ENCODE assay signal across 9 mouse cellular contexts in the genomic region with DNA sequence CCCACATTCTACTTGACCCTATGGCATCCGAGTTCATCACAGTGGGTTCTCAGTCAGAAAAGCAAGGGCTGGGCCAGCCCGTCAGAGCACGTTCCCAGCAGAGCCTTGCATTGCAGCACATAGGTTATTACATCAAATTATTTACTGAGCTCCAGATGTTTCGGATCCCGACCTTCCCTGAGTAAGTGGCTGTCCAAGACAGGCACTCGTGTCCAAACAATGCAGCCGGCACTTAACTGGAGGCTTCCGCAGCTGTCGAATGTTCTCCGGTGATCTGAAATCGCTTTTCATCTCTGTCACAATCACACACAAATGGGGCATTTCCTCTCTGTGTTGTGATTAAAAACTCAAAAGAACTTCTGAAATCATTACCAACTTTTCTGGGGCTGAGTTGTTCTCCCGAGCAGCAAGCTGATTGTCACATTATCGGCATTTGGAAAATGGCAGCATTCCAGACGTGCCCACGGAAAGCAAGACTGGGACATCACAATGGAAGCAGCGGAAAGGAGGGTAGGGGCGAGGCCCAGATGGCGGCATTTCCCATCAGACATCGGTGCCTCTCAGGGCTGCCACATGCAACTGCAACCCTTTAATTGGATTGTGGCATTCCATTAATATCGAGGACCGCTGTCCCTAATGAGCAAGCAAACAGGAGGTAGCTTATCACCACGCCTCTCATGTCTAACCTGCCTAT.
A peak's percentile ranks its signal among the peaks of the same experiment; 100 is the strongest.
DNase-seq lines count a peak whose midpoint lies in the region; ATAC-seq lines count a peak whose summit lies in the region.
"Had no signal": no experiment of that assay in that cellular context is flagged by ENCODE, and none has a peak within 500 bp of the region (broad histone marks: within the 10 kb centered on the region; RNA-seq: fewer than 3 reads in every experiment).

No protein-coding gene starts in this region.

- 76% methylated on average over 22 of the region's 22 CpGs for WGBS in midbrain, embryonic 12.5 days
- 85% methylated on average over 22 of the region's 22 CpGs for WGBS in midbrain, embryonic 11.5 days
- WGBS in stomach, embryonic 16.5 days, result 49% methylated on average over 22 of the region's 22 CpGs

- no peak overlapping the region for H3K4me2 ChIP-seq in midbrain, embryonic 12.5 days (replicated peaks)
- no peak overlapping the region for H3K4me2 ChIP-seq in midbrain, embryonic 11.5 days
- H3K4me2 ChIP-seq in stomach, embryonic 16.5 days (ENCODE audit: low read depth, low read length), result peak overlapping the region; percentile 15

- no peak overlapping the region for H3K27ac ChIP-seq in midbrain, embryonic 12.5 days (replicated peaks)
- H3K27ac ChIP-seq in midbrain, embryonic 11.5 days (ENCODE audit: low read depth, low read length), result no peak overlapping the region
- H3K27ac ChIP-seq in stomach, embryonic 16.5 days (ENCODE audit: low read length), result no peak overlapping the region; the same call in 1 of the 2 replicates

- DNase-seq in embryo, embryonic 11 days, result peak; percentile 33
- DNase-seq in embryo, embryonic 9.5 days (ENCODE audit: extremely low spot score), result no peak
- no peak for DNase-seq in midbrain, embryonic 11.5 days (ENCODE audit: low spot score, missing footprints)
- DNase-seq in layer of hippocampus, postnatal 36 days, result peak; percentile 84 to 85
- no peak for DNase-seq in urinary bladder, adult 18-20 months (ENCODE audit: low spot score in 2 of 2)
- DNase-seq: thymus, postnatal 25 days had no signal

- H3K9me3 ChIP-seq in midbrain, embryonic 12.5 days, result no peaks in the 10 kb centered on the region
- no peaks in the 10 kb centered on the region for H3K9me3 ChIP-seq in midbrain, embryonic 11.5 days (ENCODE audit: control insufficient read depth, low read length)
- no peaks in the 10 kb centered on the region for H3K9me3 ChIP-seq in stomach, embryonic 16.5 days (replicated peaks; ENCODE audit: control insufficient read depth, low read length)

- H3K4me3 ChIP-seq in midbrain, embryonic 12.5 days, result no peak overlapping the region
- no peak overlapping the region for H3K4me3 ChIP-seq in midbrain, embryonic 11.5 days (ENCODE audit: low read depth, low read length)
- H3K4me3 ChIP-seq in stomach, embryonic 16.5 days (replicated peaks; ENCODE audit: low read length), result no peak overlapping the region; the same call in 1 of the 2 replicates

- H3K36me3 ChIP-seq in midbrain, embryonic 12.5 days, result no peaks in the 10 kb centered on the region
- no peaks in the 10 kb centered on the region for H3K36me3 ChIP-seq in midbrain, embryonic 11.5 days (ENCODE audit: control insufficient read depth, insufficient read depth, low read length)
- H3K36me3 ChIP-seq in stomach, embryonic 16.5 days (ENCODE audit: control insufficient read depth, insufficient read depth, low read length), result no peaks in the 10 kb centered on the region

- ATAC-seq in midbrain, embryonic 12.5 days (ENCODE audit: low FRiP score, low read depth), result peak; percentile 41; the same call in 1 of the 2 replicates
- ATAC-seq in midbrain, embryonic 11.5 days (ENCODE audit: low FRiP score), result no peak
- 0 out of 2 replicates have a peak, but pooled peaks have one; percentile 26 for ATAC-seq in stomach, embryonic 16.5 days (ENCODE audit: insufficient read depth, low FRiP score)
- no peak for ATAC-seq in cerebellum, adult (ENCODE audit: insufficient number of reproducible peaks, low FRiP score, low TSS enrichment)

- H3K9ac ChIP-seq in midbrain, embryonic 12.5 days (replicated peaks), result no peak overlapping the region
- H3K9ac ChIP-seq in midbrain, embryonic 11.5 days (ENCODE audit: low read length), result no peak overlapping the region
- no peak overlapping the region for H3K9ac ChIP-seq in stomach, embryonic 16.5 days (ENCODE audit: low read length)

- no peaks in the 10 kb centered on the region; the same call in 1 of the 2 replicates for H3K4me1 ChIP-seq in midbrain, embryonic 12.5 days
- H3K4me1 ChIP-seq in midbrain, embryonic 11.5 days (ENCODE audit: control insufficient read depth, insufficient read depth, low read length), result no peaks in the 10 kb centered on the region
- peaks cover 4% of the 10 kb centered on the region for H3K4me1 ChIP-seq in stomach, embryonic 16.5 days (ENCODE audit: control insufficient read depth, insufficient read depth, low read length)

- no peaks in the 10 kb centered on the region for H3K27me3 ChIP-seq in midbrain, embryonic 12.5 days
- no peaks in the 10 kb centered on the region for H3K27me3 ChIP-seq in midbrain, embryonic 11.5 days (ENCODE audit: control insufficient read depth, insufficient read depth, low read length)
- H3K27me3 ChIP-seq in stomach, embryonic 16.5 days (ENCODE audit: control insufficient read depth, insufficient read depth, low read length), result no peaks in the 10 kb centered on the region

Comparison
In these comparisons a context has a peak if more than half of its experiments do, and no peak if none do; other contexts are left out.
1. DNase-seq: peak in embryo, embryonic 11 days (single experiment) and layer of hippocampus, postnatal 36 days (2 of 2); none in embryo, embryonic 9.5 days (single experiment), midbrain, embryonic 11.5 days (single experiment) and urinary bladder, adult 18-20 months (0 of 2).
2. ATAC-seq: peak in midbrain, embryonic 12.5 days (single experiment) and stomach, embryonic 16.5 days (single experiment); none in midbrain, embryonic 11.5 days (single experiment) and cerebellum, adult (single experiment).